Mouse (Mus musculus) activated CD4-positive, CD25-positive, alpha-beta regulatory T cell (primary cell): ENCODE measurements around the gene Map4k3. TPM values are rescaled to one million over a fixed set of nuclear protein-coding genes. Genes with fewer than 3 reads are reported as not detected.

Experiments
- polyA plus RNA-seq, 2 experiments: library from polyadenylated mRNA; unstranded; fragments of 100-300 nt; shearing (Covaris generic); gene quantifications; one replicate each; pipeline ENCODE4 v1.2.1; 2017

Map4k3 gene
- polyA plus RNA-seq = 10 to 100 TPM in 1 of 2 experiments, 1 to 10 TPM in 1; 9.6 to 13.6 TPM

DNA sequence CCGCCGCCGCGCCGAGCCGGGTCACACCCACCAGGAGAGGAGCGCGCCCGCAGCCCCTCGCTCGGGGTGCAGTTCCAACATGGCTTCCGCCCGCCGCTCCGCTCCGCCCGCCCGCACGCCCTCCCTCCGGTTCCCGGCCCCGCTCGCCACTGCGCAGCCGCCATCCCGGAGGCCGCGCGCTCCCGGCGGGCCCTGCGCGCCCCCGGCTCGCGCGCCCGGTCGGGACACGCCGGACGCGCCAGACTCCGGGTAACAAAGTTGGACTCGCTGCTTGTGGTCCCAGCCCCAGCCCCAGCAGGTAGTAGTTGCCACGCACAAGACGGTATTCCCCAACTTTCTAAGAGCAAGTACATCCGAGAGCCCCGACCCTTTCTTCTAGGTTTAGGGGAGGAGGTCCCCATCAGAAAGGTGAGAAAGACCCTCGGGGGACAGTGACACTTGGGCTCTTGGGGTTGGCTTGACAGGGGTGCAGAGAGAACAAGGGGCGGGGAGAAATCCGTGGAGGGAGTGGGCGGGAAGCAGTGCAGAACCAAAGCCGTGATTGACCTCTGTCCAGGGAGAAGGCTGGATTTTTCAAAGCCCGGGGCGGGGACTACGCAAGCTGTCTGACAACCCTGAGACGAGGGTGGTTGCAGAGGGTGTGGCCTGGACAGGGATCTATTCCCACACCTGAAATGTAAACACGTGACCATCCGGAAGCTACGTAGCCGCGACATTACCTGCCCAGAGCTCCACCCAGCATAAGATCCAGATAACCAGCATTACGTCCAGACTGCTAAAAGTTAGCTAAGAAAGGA lies at the start of gene Map4k3:
Map4k3 (minus strand) TSS at position 424 of the 797 bp plus-strand sequence.

DNA sequence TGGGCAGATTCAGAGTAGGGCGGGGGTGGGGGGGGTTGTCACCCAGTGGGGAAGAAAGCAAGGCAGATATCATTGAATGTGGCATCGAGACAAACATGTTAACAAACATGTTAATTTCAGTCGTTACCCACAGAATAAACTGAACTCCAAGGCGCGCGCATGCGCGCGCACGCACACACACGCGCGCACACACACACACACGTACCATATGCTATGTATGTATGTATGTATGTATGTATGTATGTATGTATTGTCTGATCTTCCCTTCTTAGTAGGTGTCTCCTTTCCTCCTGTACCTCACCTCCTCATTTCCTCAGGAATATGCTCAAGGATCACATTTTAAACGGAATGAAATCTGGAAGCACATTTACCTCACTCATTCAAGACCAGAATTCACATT lies 150.6 kb downstream of the Map4k3 start, which contains the start of gene Cdkl4:
Cdkl4 (minus strand) TSS at position 175 of the 400 bp plus-strand sequence.

Other genes starting within 250 kb of the Map4k3 start
- 10 to 100 TPM in 1 of 2 experiments, 1 to 10 TPM in 1; 9.7 to 10.2 TPM for gene Sos1, start 248.0 kb downstream of the Map4k3 start, polyA plus RNA-seq
- under 1 TPM; 0.21 to 0.41 TPM for gene Cdkl4, start 150.7 kb downstream of the Map4k3 start, polyA plus RNA-seq
- gene Tmem178, start 216.1 kb upstream of the Map4k3 start, polyA plus RNA-seq = not detected